Mouse (Mus musculus) midbrain, embryonic 11.5 days (tissue): ENCODE data around the gene Prkce. TPM values are rescaled to one million over a fixed set of nuclear protein-coding genes. Genes with fewer than 3 reads are reported as not detected.

Experiments used
- ATAC-seq: fragments of 200-750 bp; cut with Nextera tagmentation; 2 replicates; pipeline ENCODE4 v1.8.0; 2017; ENCODE audit warnings: moderate TSS enrichment, moderate library complexity; ENCODE audit not compliant: low FRiP score
- DNase-seq: peaks from one replicate; pipeline ENCODE4 v3.0.0; 2015; ENCODE audit warnings: low spot score; ENCODE audit errors: missing footprints
- H3K27ac ChIP-seq: fragments of 300-500 bp; sonication (generic); 2 replicates; pipeline ENCODE4 v1.5.1; 2014; ENCODE audit warnings: low read depth, low read length
- H3K27me3 ChIP-seq: fragments of 300-500 bp; sonication (generic); 2 replicates; pipeline ENCODE4 v1.6.1; 2014; ENCODE audit warnings: mild to moderate bottlenecking, low read length, moderate library complexity, mixed read lengths; ENCODE audit not compliant: control insufficient read depth, insufficient read depth
- H3K36me3 ChIP-seq: fragments of 300-500 bp; sonication (generic); 2 replicates; pipeline ENCODE4 v1.6.1; 2014; ENCODE audit warnings: mild to moderate bottlenecking, low read length, moderate library complexity, mixed read lengths; ENCODE audit not compliant: control insufficient read depth, insufficient read depth
- H3K4me1 ChIP-seq: fragments of 300-500 bp; sonication (generic); 2 replicates; pipeline ENCODE4 v1.6.1; 2014; ENCODE audit warnings: low read length; ENCODE audit not compliant: control insufficient read depth, insufficient read depth
- H3K4me2 ChIP-seq: fragments of 300-500 bp; sonication (generic); 2 replicates; pipeline ENCODE4 v1.6.1; 2014; ENCODE audit warnings: mild to moderate bottlenecking, moderate library complexity
- H3K4me3 ChIP-seq: fragments of 300-500 bp; sonication (generic); 2 replicates; pipeline ENCODE4 v1.5.1; 2014; ENCODE audit warnings: low read depth, low read length
- H3K9ac ChIP-seq: fragments of 300-500 bp; sonication (generic); 2 replicates; pipeline ENCODE4 v1.6.1; 2014; ENCODE audit warnings: low read length
- H3K9me3 ChIP-seq: fragments of 300-500 bp; sonication (generic); 2 replicates; pipeline ENCODE4 v1.6.1; 2016; ENCODE audit warnings: low read length; ENCODE audit not compliant: control insufficient read depth
- WGBS: fragments of 180-500 bp; shearing (Covaris S2); extraction: QIAGEN DNeasy Blood & Tissue Kit; methylation state at CpG from one replicate; pipeline ENCODE4 v1.1.7; 2014; 5-methylcytosine and 5-hydroxymethylcytosine counted together
- polyA plus RNA-seq: library from polyadenylated mRNA; unstranded; fragments of >200 nt; fragmentation: Nextera tagmentation; extraction: Ambion mirVana; gene quantifications from 2 replicates; pipeline ENCODE4 v1.2.1, GENCODE M21; 2014

The Prkce gene
- polyA plus RNA-seq, 1 experiment from 2014 or later: 3.5 TPM

- H3K27ac ChIP-seq: no peak overlapping the region
- ATAC-seq: peak; percentile 82
- 45% methylated on average over 8 of the region's 8 CpGs for WGBS
- peaks cover 19% of the 10 kb centered on the region for H3K4me1 ChIP-seq
- DNase-seq: peak; percentile 96
- H3K36me3 ChIP-seq: no peaks in the 10 kb centered on the region
- H3K9ac ChIP-seq: no peak overlapping the region
- no peak overlapping the region for H3K4me3 ChIP-seq
- peaks cover 12% of the 10 kb centered on the region for H3K27me3 ChIP-seq
- H3K4me2 ChIP-seq: no peak overlapping the region
- no peaks in the 10 kb centered on the region for H3K9me3 ChIP-seq
Measured at GRCm38 (mm10) chr17:86414608-86415007, 247.0 kb downstream of the Prkce start.

- Histone ChIP-seq H3K4me2 (no peak overlapping the region), H3K36me3 (no peaks in the 10 kb centered on the region), H3K9me3 (no peaks in the 10 kb centered on the region), H3K4me1 (peaks cover 14% of the 10 kb centered on the region), H3K27me3 (peaks cover 12% of the 10 kb centered on the region), H3K27ac (no peak overlapping the region), H3K4me3 (no peak overlapping the region), H3K9ac (no peak overlapping the region)
- DNase-seq (no peak), ATAC-seq (no peak)
- 87% methylated on average over 7 of the region's 7 CpGs for WGBS
Measured at GRCm38 (mm10) chr17:86415989-86416388, 248.4 kb downstream of the Prkce start.

- Histone ChIP-seq H3K4me2 (no peak overlapping the region), H3K36me3 (no peaks in the 10 kb centered on the region), H3K4me1 (peaks cover 11% of the 10 kb centered on the region), H3K9me3 (no peaks in the 10 kb centered on the region), H3K9ac (no peak overlapping the region), H3K27me3 (peaks cover 6% of the 10 kb centered on the region), H3K27ac (no peak overlapping the region), H3K4me3 (no peak overlapping the region)
- no peak for DNase-seq
- ATAC-seq: no peak
- WGBS: 84% methylated on average over 17 of the region's 17 CpGs
Measured at GRCm38 (mm10) chr17:86418334-86418733, 250.7 kb downstream of the Prkce start.

- H3K9ac ChIP-seq: no peak overlapping the region
- H3K4me1 ChIP-seq: peaks cover 9% of the 10 kb centered on the region
- no peaks in the 10 kb centered on the region for H3K36me3 ChIP-seq
- ATAC-seq: no peak
- peaks cover 6% of the 10 kb centered on the region for H3K27me3 ChIP-seq
- no peak overlapping the region for H3K4me2 ChIP-seq
- no peaks in the 10 kb centered on the region for H3K9me3 ChIP-seq
- no peak overlapping the region for H3K4me3 ChIP-seq
- H3K27ac ChIP-seq: no peak overlapping the region
- no peak for DNase-seq
- WGBS: 90% methylated on average over 6 of the region's 6 CpGs
Measured at GRCm38 (mm10) chr17:86419199-86419598, 251.6 kb downstream of the Prkce start.

GRCm38 (mm10) chr17:86420646-86421338 is 253.2 kb downstream of the Prkce start:
- WGBS: 79% methylated on average over 10 of the region's 10 CpGs
- H3K27me3 ChIP-seq: peaks cover 6% of the 10 kb centered on the region
- no peak for ATAC-seq

GRCm38 (mm10) chr17:86422023-86422422 is 254.4 kb downstream of the Prkce start:
- 92% methylated on average over 4 of the region's 4 CpGs for WGBS
- H3K4me3 ChIP-seq: no peak overlapping the region
- no peak for DNase-seq
- no peak for ATAC-seq
- H3K4me1 ChIP-seq: no peaks in the 10 kb centered on the region
- H3K36me3 ChIP-seq: no peaks in the 10 kb centered on the region
- no peak overlapping the region for H3K4me2 ChIP-seq
- 0 out of 2 replicates have a peak, but pooled peaks cover 1% of the 10 kb centered on the region for H3K27me3 ChIP-seq
- no peaks in the 10 kb centered on the region for H3K9me3 ChIP-seq
- H3K9ac ChIP-seq: no peak overlapping the region
- H3K27ac ChIP-seq: no peak overlapping the region

More at GRCm38 (mm10) chr17:86420646-86421338, 253.2 kb downstream of the Prkce start:
- Histone ChIP-seq H3K4me2 (no peak overlapping the region), H3K9me3 (no peaks in the 10 kb centered on the region), H3K27ac (no peak overlapping the region), H3K9ac (no peak overlapping the region), H3K4me3 (no peak overlapping the region), H3K4me1 (peaks cover 3% of the 10 kb centered on the region; the same call in 1 of the 2 replicates), H3K36me3 (no peaks in the 10 kb centered on the region)
- DNase-seq: no peak

- H3K4me1 ChIP-seq: peaks cover 3% of the 10 kb centered on the region; the same call in 1 of the 2 replicates
- WGBS: 62% methylated on average over 6 of the region's 6 CpGs
- H3K9me3 ChIP-seq: no peaks in the 10 kb centered on the region
- no peak overlapping the region for H3K9ac ChIP-seq
- no peak overlapping the region for H3K4me3 ChIP-seq
- no peak overlapping the region for H3K4me2 ChIP-seq
- ATAC-seq (peak; percentile 64; the same call in 1 of the 2 replicates), DNase-seq (no peak)
- no peaks in the 10 kb centered on the region for H3K36me3 ChIP-seq
- H3K27ac ChIP-seq: no peak overlapping the region
- no peaks in the 10 kb centered on the region for H3K27me3 ChIP-seq
Measured at GRCm38 (mm10) chr17:86429877-86430276, 262.3 kb downstream of the Prkce start.

GRCm38 (mm10) chr17:86433117-86433516 is 265.5 kb downstream of the Prkce start:
- Histone ChIP-seq H3K4me3 (no peak overlapping the region), H3K9me3 (no peaks in the 10 kb centered on the region), H3K27ac (no peak overlapping the region), H3K27me3 (no peaks in the 10 kb centered on the region), H3K9ac (no peak overlapping the region), H3K36me3 (no peaks in the 10 kb centered on the region), H3K4me2 (no peak overlapping the region), H3K4me1 (peaks cover 3% of the 10 kb centered on the region; the same call in 1 of the 2 replicates)
- WGBS: 88% methylated on average over 2 of the region's 2 CpGs
- DNase-seq (no peak), ATAC-seq (no peak)

GRCm38 (mm10) chr17:86433813-86434212 is 266.2 kb downstream of the Prkce start:
- WGBS: 93% methylated on average over 11 of the region's 11 CpGs

More at GRCm38 (mm10) chr17:86433813-86434212, 266.2 kb downstream of the Prkce start:
- DNase-seq (no peak), ATAC-seq (no peak)
- H3K27me3 ChIP-seq: no peaks in the 10 kb centered on the region
- H3K36me3 ChIP-seq: no peaks in the 10 kb centered on the region
- H3K27ac ChIP-seq: no peak overlapping the region
- H3K4me3 ChIP-seq: no peak overlapping the region
- no peak overlapping the region for H3K4me2 ChIP-seq
- peaks cover 3% of the 10 kb centered on the region; the same call in 1 of the 2 replicates for H3K4me1 ChIP-seq
- no peak overlapping the region for H3K9ac ChIP-seq
- no peaks in the 10 kb centered on the region for H3K9me3 ChIP-seq
